Mouse (Mus musculus) kidney, adult 2 months (tissue): ENCODE results near the gene Ces2h. TPM values are rescaled to one million over a fixed set of nuclear protein-coding genes. Genes with fewer than 3 reads are reported as not detected.

ENCODE experiments used
- DNase-seq: peaks from one replicate; pipeline ENCODE4 v3.0.0; 2021
- H3K27ac ChIP-seq: fragments of 200-500 bp; 2 replicates; pipeline ENCODE4 v1.5.1; 2012; ENCODE audit warnings: low read depth, low read length, control low read depth, inconsistent platforms; ENCODE audit not compliant: insufficient read depth
- H3K27me3 ChIP-seq: fragments of 200-500 bp; replicated peaks from 2 replicates; pipeline ENCODE4 v1.6.1; 2012; ENCODE audit warnings: mild to moderate bottlenecking, moderate library complexity, low read length, inconsistent platforms; ENCODE audit not compliant: control insufficient read depth, insufficient read depth
- H3K36me3 ChIP-seq: fragments of 200-500 bp; 2 replicates; pipeline ENCODE4 v1.6.1; 2012; ENCODE audit warnings: mild to moderate bottlenecking, moderate library complexity, low read length, inconsistent platforms; ENCODE audit not compliant: control insufficient read depth, insufficient read depth
- H3K4me1 ChIP-seq: fragments of 200-500 bp; 2 replicates; pipeline ENCODE4 v1.6.1; 2011; ENCODE audit warnings: low read length; ENCODE audit not compliant: control insufficient read depth, insufficient read depth
- H3K4me3 ChIP-seq: fragments of 200-500 bp; 2 replicates; pipeline ENCODE4 v1.5.1; 2011; ENCODE audit warnings: mild to moderate bottlenecking, low read depth, low read length, control low read depth; ENCODE audit not compliant: insufficient read depth
- CTCF ChIP-seq: fragments of 200-500 bp; conservative IDR thresholded peaks from 2 replicates; pipeline ENCODE4 v1.5.1; 2011; ENCODE audit warnings: low read depth, mild to moderate bottlenecking, control low read depth, low read length, moderate library complexity, mixed read lengths; ENCODE audit not compliant: insufficient read depth, insufficient read length
- POLR2A ChIP-seq: fragments of 200-500 bp; IDR thresholded peaks from one replicate; pipeline ENCODE4 v1.6.1; 2011; ENCODE audit warnings: low read depth, low read length, control low read depth
- WGBS: fragments of 180-500 bp; shearing (Covaris S2); methylation state at CpG from one replicate; pipeline ENCODE4 v1.1.7; 2018; 5-methylcytosine and 5-hydroxymethylcytosine counted together
- polyA plus RNA-seq: library from polyadenylated mRNA; depleted of rRNA; stranded (reverse); fragments of >200 nt; gene quantifications from 2 replicates; pipeline ENCODE4 v1.2.3, GENCODE M21; 2012; rRNA removed

Ces2h gene
- 0.48 and 0.53 TPM in 2 replicates for polyA plus RNA-seq

DNA sequence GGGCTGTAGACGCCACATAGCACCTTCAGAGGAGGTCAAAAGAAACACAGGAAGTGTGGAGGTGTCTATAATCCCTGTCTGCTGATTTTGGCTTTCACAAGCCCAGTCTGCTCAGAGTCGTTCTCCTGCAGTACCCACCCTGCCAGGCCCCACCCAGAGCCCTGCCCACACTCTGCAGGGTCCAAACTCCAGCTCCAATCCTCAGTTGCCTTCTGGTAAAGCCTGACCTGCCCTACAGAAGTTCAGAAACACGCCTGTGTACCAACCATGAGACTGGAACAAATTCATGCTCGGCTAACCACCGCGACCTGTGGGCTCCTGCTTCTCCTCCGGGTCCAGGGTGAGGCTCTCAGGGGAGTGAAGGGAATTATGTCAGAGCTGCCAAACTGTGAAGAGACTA is at the start of gene Ces2h:
Ces2h (plus strand) TSS at position 268 of the 400 bp plus-strand sequence.
- TF ChIP-seq POLR2A (peak; percentile 16), CTCF (no peak)
- peak within 1 kb of the TSS; percentile 85 for H3K27ac ChIP-seq
- WGBS, result 46% methylated on average over 7 of the region's 7 CpGs
- DNase-seq, result peak; percentile 94
- H3K4me3 ChIP-seq, result no peak within 1 kb of the TSS
- peaks cover 20% of the 10 kb centered on the region; the same call in 1 of the 2 replicates for H3K4me1 ChIP-seq
- no peaks in the 10 kb centered on the region for H3K36me3 ChIP-seq
- no peaks in the 10 kb centered on the region for H3K27me3 ChIP-seq

- 29% methylated on average over 5 of the region's 5 CpGs for WGBS
- Histone ChIP-seq H3K36me3 (no peaks in the 10 kb centered on the region), H3K27me3 (no peaks in the 10 kb centered on the region), H3K27ac (no peak within 1 kb of the TSS), H3K4me1 (peaks cover 4% of the 10 kb centered on the region; the same call in 1 of the 2 replicates), H3K4me3 (no peak within 1 kb of the TSS)
- TF ChIP-seq CTCF (no peak), POLR2A (no peak)
- DNase-seq, result peak; percentile 54
Measured at GRCm38 (mm10) chr8:104961537-104961961, 39.1 kb upstream of the Ces2h start, which contains the start of gene Ces2g. Ces2g (plus strand) TSS chr8:104961718.

DNA sequence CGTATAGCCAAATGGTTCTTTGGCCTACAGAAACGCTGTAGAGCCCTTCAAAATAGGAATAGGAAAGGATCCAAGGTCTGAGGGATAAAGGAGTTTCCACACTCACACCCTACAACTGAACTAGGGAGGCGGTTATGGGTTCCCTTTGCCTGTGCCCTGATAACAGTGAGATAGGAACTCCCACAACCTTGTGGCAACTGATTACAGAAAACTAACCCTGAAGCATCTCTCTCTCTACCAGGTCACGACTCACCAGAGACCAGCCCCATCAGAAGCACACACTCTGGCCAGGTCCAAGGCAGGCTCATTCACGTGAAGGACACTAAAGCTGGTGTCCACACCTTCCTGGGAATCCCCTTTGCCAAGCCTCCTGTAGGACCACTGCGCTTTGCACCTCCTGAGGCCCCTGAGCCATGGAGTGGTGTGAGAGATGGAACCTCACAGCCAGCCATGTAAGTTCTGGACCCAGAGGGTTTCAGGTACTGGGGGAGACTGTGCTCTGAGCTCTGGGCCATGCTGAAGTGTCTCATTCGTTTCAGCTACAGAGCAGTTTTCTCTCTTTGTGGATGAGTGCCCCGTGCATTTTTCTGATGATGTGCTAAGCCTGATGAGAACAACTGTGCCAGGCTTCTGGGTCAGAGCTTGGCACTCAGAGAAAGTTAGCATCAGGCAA is 38.3 kb upstream of the Ces2h start:
- 81% methylated on average over 8 of the region's 8 CpGs for WGBS
- DNase-seq, result no peak

GRCm38 (mm10) chr8:104963375-104963894 is 37.2 kb upstream of the Ces2h start:
- peaks cover 4% of the 10 kb centered on the region; the same call in 1 of the 2 replicates for H3K4me1 ChIP-seq
- no peak for TF ChIP-seq POLR2A
- no peak for TF ChIP-seq CTCF
- H3K36me3 ChIP-seq, result no peaks in the 10 kb centered on the region
- H3K27me3 ChIP-seq, result no peaks in the 10 kb centered on the region
- H3K4me3 ChIP-seq, result no peak overlapping the region
- 87% methylated on average over 4 of the region's 4 CpGs for WGBS
- no peak overlapping the region for H3K27ac ChIP-seq
- DNase-seq, result no peak

More for the DNA sequence above, 38.3 kb upstream of the Ces2h start:
- H3K4me3 ChIP-seq, result no peak overlapping the region
- TF ChIP-seq CTCF (no peak), POLR2A (no peak)
- peaks cover 4% of the 10 kb centered on the region; the same call in 1 of the 2 replicates for H3K4me1 ChIP-seq
- H3K27me3 ChIP-seq, result no peaks in the 10 kb centered on the region
- no peaks in the 10 kb centered on the region for H3K36me3 ChIP-seq
- H3K27ac ChIP-seq, result no peak overlapping the region

GRCm38 (mm10) chr8:104984126-104984525 is 16.5 kb upstream of the Ces2h start:
- TF ChIP-seq CTCF (no peak), POLR2A (no peak)
- WGBS, result 83% methylated on average over 5 of the region's 5 CpGs
- peak overlapping the region; percentile 25 for H3K27ac ChIP-seq

DNA sequence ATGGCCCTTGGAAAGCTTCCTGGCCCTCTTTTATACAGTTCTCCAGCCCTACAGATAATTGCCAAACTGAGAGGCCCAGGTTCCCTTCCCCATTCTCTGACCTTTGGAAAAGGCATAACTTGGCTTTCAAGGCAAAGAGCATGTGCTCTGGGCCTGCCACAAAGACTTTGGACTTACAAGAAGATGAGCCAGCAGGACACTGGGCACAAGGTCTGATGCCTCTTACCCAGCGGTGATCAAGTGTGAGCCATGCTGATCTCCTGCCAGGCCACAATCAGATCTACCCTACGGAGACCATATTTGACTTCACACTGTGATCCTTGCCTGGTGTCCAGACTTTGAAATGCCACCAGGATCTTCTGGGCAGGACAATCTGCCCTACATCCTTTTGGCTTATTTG is 15.7 kb upstream of the Ces2h start:
- Histone ChIP-seq H3K27ac (peak overlapping the region; percentile 68), H3K4me1 (peaks cover 2% of the 10 kb centered on the region; the same call in 1 of the 2 replicates), H3K36me3 (no peaks in the 10 kb centered on the region), H3K27me3 (no peaks in the 10 kb centered on the region), H3K4me3 (no peak overlapping the region)
- peak; percentile 94 for DNase-seq
- 70% methylated on average over 2 of the region's 2 CpGs for WGBS
- no peak for TF ChIP-seq POLR2A
- TF ChIP-seq CTCF, result no peak

More at GRCm38 (mm10) chr8:104984126-104984525, 16.5 kb upstream of the Ces2h start:
- Histone ChIP-seq H3K36me3 (no peaks in the 10 kb centered on the region), H3K4me3 (no peak overlapping the region), H3K4me1 (peaks cover 2% of the 10 kb centered on the region; the same call in 1 of the 2 replicates), H3K27me3 (no peaks in the 10 kb centered on the region)
- DNase-seq, result peak; percentile 48

GRCm38 (mm10) chr8:104998191-104998590 is 2.5 kb upstream of the Ces2h start:
- Histone ChIP-seq H3K4me3 (no peak overlapping the region), H3K4me1 (peaks cover 20% of the 10 kb centered on the region; the same call in 1 of the 2 replicates), H3K27me3 (no peaks in the 10 kb centered on the region), H3K36me3 (no peaks in the 10 kb centered on the region), H3K27ac (no peak overlapping the region)
- no peak for TF ChIP-seq POLR2A
- no peak for TF ChIP-seq CTCF
- DNase-seq, result peak; percentile 81
- WGBS, result 54% methylated on average over 6 of the region's 6 CpGs
